Mouse (Mus musculus): Measurements from ENCODE around the gene Pabpn1l. TPM values are rescaled to one million over a fixed set of nuclear protein-coding genes. Genes with fewer than 3 reads are reported as not detected.

Gene Pabpn1l
- not detected in 2 replicates for polyA plus RNA-seq (2014; fragmentation: Nextera tagmentation; extraction: Ambion mirVana)

GRCm38 (mm10) chr8:122622727-122623126 lies at the start of gene Pabpn1l:
TSS of gene Pabpn1l (minus strand) at chr8:122622739.
- peaks cover 4% of the 10 kb centered on the region; the same call in 1 of the 2 replicates for H3K4me1 ChIP-seq (replicated peaks; ENCODE audit: control insufficient read depth, insufficient read depth, low read length)
- H3K4me3 ChIP-seq (ENCODE audit: low read depth, low read length) = no peak within 1 kb of the TSS
- no peaks in the 10 kb centered on the region for H3K27me3 ChIP-seq (replicated peaks; ENCODE audit: control insufficient read depth, insufficient read depth, low read length)
- no peak within 1 kb of the TSS for H3K9ac ChIP-seq (ENCODE audit: low read length)
- no peaks in the 10 kb centered on the region for H3K9me3 ChIP-seq (ENCODE audit: control insufficient read depth, low read length)
- H3K27ac ChIP-seq (ENCODE audit: low read depth) = no peak within 1 kb of the TSS
- no peak within 1 kb of the TSS for H3K4me2 ChIP-seq (ENCODE audit: low read length)
- no peak for ATAC-seq (replicated peaks; ENCODE audit: low FRiP score, low TSS enrichment, low read depth)
- H3K36me3 ChIP-seq (ENCODE audit: control insufficient read depth, insufficient read depth, low read length) = no peaks in the 10 kb centered on the region
- WGBS = 63% methylated on average over 6 of the region's 6 CpGs
- no peak for DNase-seq (ENCODE audit: low spot score)

- Histone ChIP-seq H3K9ac (ENCODE audit: low read length) (no peak overlapping the region), H3K27me3 (replicated peaks; ENCODE audit: control insufficient read depth, insufficient read depth, low read length) (peaks cover 25% of the 10 kb centered on the region), H3K4me3 (ENCODE audit: low read depth, low read length) (no peak overlapping the region), H3K36me3 (ENCODE audit: control insufficient read depth, insufficient read depth, low read length) (no peaks in the 10 kb centered on the region), H3K27ac (ENCODE audit: low read depth) (no peak overlapping the region), H3K4me1 (replicated peaks; ENCODE audit: control insufficient read depth, insufficient read depth, low read length) (peaks cover 5% of the 10 kb centered on the region), H3K4me2 (ENCODE audit: low read length) (no peak overlapping the region), H3K9me3 (ENCODE audit: control insufficient read depth, low read length) (no peaks in the 10 kb centered on the region)
- WGBS = 65% methylated on average over 6 of the region's 6 CpGs
- ATAC-seq (replicated peaks; ENCODE audit: low FRiP score, low TSS enrichment, low read depth) = no peak
- DNase-seq (ENCODE audit: low spot score) = no peak
Measured at GRCm38 (mm10) chr8:122671894-122672293, 49.4 kb upstream of the Pabpn1l start.

- Histone ChIP-seq H3K4me2 (ENCODE audit: low read length) (no peak overlapping the region), H3K27me3 (replicated peaks; ENCODE audit: control insufficient read depth, insufficient read depth, low read length) (peaks cover 13% of the 10 kb centered on the region), H3K36me3 (ENCODE audit: control insufficient read depth, insufficient read depth, low read length) (no peaks in the 10 kb centered on the region), H3K4me1 (replicated peaks; ENCODE audit: control insufficient read depth, insufficient read depth, low read length) (peaks cover 16% of the 10 kb centered on the region), H3K9ac (ENCODE audit: low read length) (no peak overlapping the region), H3K9me3 (ENCODE audit: control insufficient read depth, low read length) (no peaks in the 10 kb centered on the region), H3K27ac (ENCODE audit: low read depth) (no peak overlapping the region), H3K4me3 (ENCODE audit: low read depth, low read length) (no peak overlapping the region)
- 64% methylated on average over 3 of the region's 3 CpGs for WGBS
- ATAC-seq (replicated peaks; ENCODE audit: low FRiP score, low TSS enrichment, low read depth) = no peak
- no peak for DNase-seq (ENCODE audit: low spot score)
Measured at GRCm38 (mm10) chr8:122670718-122671117, 48.2 kb upstream of the Pabpn1l start.

GRCm38 (mm10) chr8:122670001-122670400 lies 47.5 kb upstream of the Pabpn1l start:
- ATAC-seq (replicated peaks; ENCODE audit: low FRiP score, low TSS enrichment, low read depth) (no peak), DNase-seq (ENCODE audit: low spot score) (no peak)
- Histone ChIP-seq H3K4me1 (replicated peaks; ENCODE audit: control insufficient read depth, insufficient read depth, low read length) (peaks cover 23% of the 10 kb centered on the region), H3K9me3 (ENCODE audit: control insufficient read depth, low read length) (no peaks in the 10 kb centered on the region), H3K27me3 (replicated peaks; ENCODE audit: control insufficient read depth, insufficient read depth, low read length) (peaks cover 8% of the 10 kb centered on the region), H3K4me3 (ENCODE audit: low read depth, low read length) (no peak overlapping the region), H3K36me3 (ENCODE audit: control insufficient read depth, insufficient read depth, low read length) (no peaks in the 10 kb centered on the region), H3K27ac (ENCODE audit: low read depth) (no peak overlapping the region), H3K4me2 (ENCODE audit: low read length) (no peak overlapping the region), H3K9ac (ENCODE audit: low read length) (no peak overlapping the region)
- 25% methylated on average over 11 of the region's 11 CpGs for WGBS

GRCm38 (mm10) chr8:122669370-122669769 lies 46.8 kb upstream of the Pabpn1l start:
- DNase-seq (ENCODE audit: low spot score) = no peak
- Histone ChIP-seq H3K4me3 (ENCODE audit: low read depth, low read length) (no peak overlapping the region), H3K4me2 (ENCODE audit: low read length) (no peak overlapping the region), H3K4me1 (replicated peaks; ENCODE audit: control insufficient read depth, insufficient read depth, low read length) (peaks cover 27% of the 10 kb centered on the region), H3K27ac (ENCODE audit: low read depth) (no peak overlapping the region), H3K27me3 (replicated peaks; ENCODE audit: control insufficient read depth, insufficient read depth, low read length) (peaks cover 8% of the 10 kb centered on the region), H3K36me3 (ENCODE audit: control insufficient read depth, insufficient read depth, low read length) (no peaks in the 10 kb centered on the region), H3K9ac (ENCODE audit: low read length) (no peak overlapping the region), H3K9me3 (ENCODE audit: control insufficient read depth, low read length) (no peaks in the 10 kb centered on the region)
- no peak for ATAC-seq (replicated peaks; ENCODE audit: low FRiP score, low TSS enrichment, low read depth)
- WGBS = 51% methylated on average over 5 of the region's 5 CpGs

- WGBS = 74% methylated on average over 11 of the region's 11 CpGs
Measured at GRCm38 (mm10) chr8:122667854-122668253, 45.3 kb upstream of the Pabpn1l start.

GRCm38 (mm10) chr8:122666827-122667226 lies 44.3 kb upstream of the Pabpn1l start:
- no peak overlapping the region for H3K9ac ChIP-seq (ENCODE audit: low read length)
- H3K4me2 ChIP-seq (ENCODE audit: low read length) = no peak overlapping the region
- peaks cover 30% of the 10 kb centered on the region for H3K4me1 ChIP-seq (replicated peaks; ENCODE audit: control insufficient read depth, insufficient read depth, low read length)
- 43% methylated on average over 12 of the region's 12 CpGs for WGBS
- peaks cover 8% of the 10 kb centered on the region; the same call in 1 of the 2 replicates for H3K27me3 ChIP-seq (replicated peaks; ENCODE audit: control insufficient read depth, insufficient read depth, low read length)
- no peaks in the 10 kb centered on the region for H3K36me3 ChIP-seq (ENCODE audit: control insufficient read depth, insufficient read depth, low read length)
- DNase-seq (ENCODE audit: low spot score) (no peak), ATAC-seq (replicated peaks; ENCODE audit: low FRiP score, low TSS enrichment, low read depth) (no peak; the same call in 1 of the 2 replicates)
- no peak overlapping the region for H3K27ac ChIP-seq (ENCODE audit: low read depth)
- no peaks in the 10 kb centered on the region for H3K9me3 ChIP-seq (ENCODE audit: control insufficient read depth, low read length)
- H3K4me3 ChIP-seq (ENCODE audit: low read depth, low read length) = no peak overlapping the region

More at GRCm38 (mm10) chr8:122667854-122668253, 45.3 kb upstream of the Pabpn1l start:
- ATAC-seq (replicated peaks; ENCODE audit: low FRiP score, low TSS enrichment, low read depth) (no peak), DNase-seq (ENCODE audit: low spot score) (no peak)
- Histone ChIP-seq H3K36me3 (ENCODE audit: control insufficient read depth, insufficient read depth, low read length) (no peaks in the 10 kb centered on the region), H3K9me3 (ENCODE audit: control insufficient read depth, low read length) (no peaks in the 10 kb centered on the region), H3K9ac (ENCODE audit: low read length) (no peak overlapping the region), H3K27me3 (replicated peaks; ENCODE audit: control insufficient read depth, insufficient read depth, low read length) (peaks cover 8% of the 10 kb centered on the region), H3K4me1 (replicated peaks; ENCODE audit: control insufficient read depth, insufficient read depth, low read length) (peaks cover 29% of the 10 kb centered on the region), H3K4me3 (ENCODE audit: low read depth, low read length) (no peak overlapping the region), H3K27ac (ENCODE audit: low read depth) (no peak overlapping the region), H3K4me2 (ENCODE audit: low read length) (no peak overlapping the region)

- WGBS = 39% methylated on average over 9 of the region's 9 CpGs
- Histone ChIP-seq H3K4me2 (ENCODE audit: low read length) (no peak overlapping the region), H3K4me1 (replicated peaks; ENCODE audit: control insufficient read depth, insufficient read depth, low read length) (peaks cover 34% of the 10 kb centered on the region), H3K4me3 (ENCODE audit: low read depth, low read length) (no peak overlapping the region), H3K27ac (ENCODE audit: low read depth) (no peak overlapping the region), H3K9ac (ENCODE audit: low read length) (no peak overlapping the region), H3K27me3 (replicated peaks; ENCODE audit: control insufficient read depth, insufficient read depth, low read length) (peaks cover 8% of the 10 kb centered on the region; the same call in 1 of the 2 replicates), H3K36me3 (ENCODE audit: control insufficient read depth, insufficient read depth, low read length) (no peaks in the 10 kb centered on the region), H3K9me3 (ENCODE audit: control insufficient read depth, low read length) (no peaks in the 10 kb centered on the region)
- DNase-seq (ENCODE audit: low spot score) = no peak
- ATAC-seq (replicated peaks; ENCODE audit: low FRiP score, low TSS enrichment, low read depth) = no peak
Measured at GRCm38 (mm10) chr8:122666338-122666764, 43.8 kb upstream of the Pabpn1l start.

GRCm38 (mm10) chr8:122665667-122666316 lies 43.3 kb upstream of the Pabpn1l start:
- H3K9me3 ChIP-seq (ENCODE audit: control insufficient read depth, low read length) = no peaks in the 10 kb centered on the region
- no peak overlapping the region for H3K9ac ChIP-seq (ENCODE audit: low read length)
- no peaks in the 10 kb centered on the region for H3K36me3 ChIP-seq (ENCODE audit: control insufficient read depth, insufficient read depth, low read length)
- H3K4me3 ChIP-seq (ENCODE audit: low read depth, low read length) = no peak overlapping the region
- DNase-seq (ENCODE audit: low spot score) (no peak), ATAC-seq (replicated peaks; ENCODE audit: low FRiP score, low TSS enrichment, low read depth) (no peak)
- peaks cover 40% of the 10 kb centered on the region for H3K4me1 ChIP-seq (replicated peaks; ENCODE audit: control insufficient read depth, insufficient read depth, low read length)
- H3K4me2 ChIP-seq (ENCODE audit: low read length) = no peak overlapping the region
- 61% methylated on average over 13 of the region's 14 CpGs for WGBS
- H3K27ac ChIP-seq (ENCODE audit: low read depth) = no peak overlapping the region
- peaks cover 7% of the 10 kb centered on the region; the same call in 1 of the 2 replicates for H3K27me3 ChIP-seq (replicated peaks; ENCODE audit: control insufficient read depth, insufficient read depth, low read length)

Measured in intestine, embryonic 14.5 days (tissue).